Mouse (Mus musculus) thymus, adult 2 months (tissue): ENCODE data around the gene Dusp10.

Experiments
- CTCF ChIP-seq: fragments of 200-500 bp; IDR thresholded peaks from 2 replicates; pipeline ENCODE4 v1.5.1; 2012; ENCODE audit warnings: mild to moderate bottlenecking, control low read depth, low read length, moderate library complexity, borderline replicate concordance; ENCODE audit not compliant: control insufficient read depth, poor library complexity, insufficient read depth; ENCODE audit errors: extremely low read depth
- POLR2A ChIP-seq: fragments of 200-500 bp; IDR thresholded peaks from 2 replicates; pipeline ENCODE4 v1.6.1; 2012; ENCODE audit warnings: mild to moderate bottlenecking, low read length, control low read depth, moderate library complexity; ENCODE audit not compliant: control insufficient read depth, poor library complexity, insufficient read depth; ENCODE audit errors: extremely low read depth

DNA sequence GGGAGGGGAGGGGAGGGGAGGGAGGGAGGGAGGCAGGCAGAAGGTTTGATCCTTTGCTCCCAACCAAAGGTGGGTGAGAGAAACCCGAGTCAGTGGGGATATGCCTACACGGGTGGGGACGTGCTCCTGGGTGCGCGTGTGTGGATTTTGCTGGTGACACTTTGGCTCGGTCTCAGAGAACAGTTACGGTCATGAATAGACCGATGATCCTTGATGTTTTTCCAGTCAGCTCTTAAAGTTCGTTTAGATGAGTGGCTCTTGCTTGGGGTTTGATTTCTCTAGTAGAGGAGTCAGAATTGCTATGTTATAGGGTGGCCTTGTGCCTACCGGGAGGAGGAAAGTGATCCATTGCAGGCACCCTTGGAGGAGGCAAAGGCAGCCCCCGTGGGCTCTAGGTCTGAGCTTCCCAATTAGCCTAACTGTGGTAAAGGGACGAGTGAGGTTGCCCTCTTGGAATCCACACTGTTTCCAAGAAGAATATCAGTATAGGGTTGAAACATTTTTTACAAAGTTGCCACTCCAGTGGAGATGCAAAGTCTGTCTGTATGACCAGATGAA lies 22.3 kb downstream of the Dusp10 start:
- no peak for TF ChIP-seq POLR2A
- TF ChIP-seq CTCF: no peak
